Mouse (Mus musculus) MEL (cell line): Measurements from ENCODE around the gene Ttc24. TPM values are rescaled to one million over a fixed set of nuclear protein-coding genes. Genes with fewer than 3 reads are reported as not detected.

Experiments
- DNase-seq: peaks from one replicate; pipeline ENCODE4 v3.0.0; 2011; ENCODE audit warnings: low read depth, low spot score
- H3K27ac ChIP-seq: 2 replicates; pipeline ENCODE4 v1.5.1; 2012; ENCODE audit warnings: low read depth, mild to moderate bottlenecking, control low read depth, low read length, moderate library complexity; ENCODE audit not compliant: control insufficient read depth
- H3K27me3 ChIP-seq, 2 experiments: fragments of 150-350 bp in 1 of 2; sonication (generic) in 1 of 2; 2 replicates each; pipeline ENCODE4 v1.6.1; 2012; ENCODE audit warnings: low read length in 2 of 2, mild to moderate bottlenecking in 2 of 2, improper control_type of control experiment in 1 of 2, moderate library complexity in 1 of 2; ENCODE audit not compliant: insufficient read depth in 2 of 2, control insufficient read depth in 1 of 2
- H3K36me3 ChIP-seq, 2 experiments: 2 replicates each; pipeline ENCODE4 v1.6.1; 2012 to 2014; ENCODE audit warnings: low read length in 2 of 2, improper control_type of control experiment in 1 of 2, inconsistent platforms in 1 of 2, mild to moderate bottlenecking in 1 of 2; ENCODE audit not compliant: insufficient read depth in 2 of 2, control insufficient read depth in 1 of 2
- H3K4me1 ChIP-seq, 2 experiments: fragments of 150-350 bp in 1 of 2; sonication (generic) in 1 of 2; 2 replicates each; pipeline ENCODE4 v1.6.1; 2012; ENCODE audit warnings: low read length in 2 of 2, improper control_type of control experiment in 1 of 2, mild to moderate bottlenecking in 1 of 2; ENCODE audit not compliant: insufficient read depth in 2 of 2, control insufficient read depth in 1 of 2
- H3K4me3 ChIP-seq, 2 experiments: fragments of 150-350 bp in 1 of 2; sonication (generic) in 1 of 2; 2 replicates each; pipeline ENCODE4 v1.5.1; 2012; ENCODE audit warnings: low read depth in 2 of 2, low read length in 2 of 2, mild to moderate bottlenecking in 2 of 2, moderate library complexity in 2 of 2, control low read depth in 1 of 2, improper control_type of control experiment in 1 of 2; ENCODE audit not compliant: control insufficient read depth in 1 of 2, insufficient read depth in 1 of 2
- H3K79me2 ChIP-seq: 2 replicates; pipeline ENCODE4 v1.6.1; 2012; ENCODE audit warnings: mild to moderate bottlenecking, low read length, moderate library complexity; ENCODE audit not compliant: control insufficient read depth, poor library complexity, insufficient read depth
- H3K9ac ChIP-seq: 2 replicates; pipeline ENCODE4 v1.6.1; 2012; ENCODE audit warnings: low read depth, mild to moderate bottlenecking, control low read depth, low read length, moderate library complexity; ENCODE audit not compliant: control insufficient read depth, poor library complexity, severe bottlenecking
- H3K9me3 ChIP-seq: fragments of 150-350 bp; sonication (generic); replicated peaks from 2 replicates; pipeline ENCODE4 v1.6.1; 2012; ENCODE audit warnings: mild to moderate bottlenecking, low read length, improper control_type of control experiment, moderate library complexity; ENCODE audit not compliant: insufficient read depth
- BHLHE40 ChIP-seq: IDR thresholded peaks from 2 replicates; pipeline ENCODE4 v1.6.1; 2012; ENCODE audit warnings: low read depth, mild to moderate bottlenecking, inconsistent platforms, low read length, improper control_type of control experiment, borderline replicate concordance
- CHD2 ChIP-seq: IDR thresholded peaks from 2 replicates; pipeline ENCODE4 v1.6.1; 2011; ENCODE audit warnings: low read length, improper control_type of control experiment
- E2F4 ChIP-seq: IDR thresholded peaks from 2 replicates; pipeline ENCODE4 v1.6.1; 2011; ENCODE audit warnings: low read depth, low read length, improper control_type of control experiment, borderline replicate concordance
- ETS1 ChIP-seq: IDR thresholded peaks from 2 replicates; pipeline ENCODE4 v1.6.1; 2012; ENCODE audit warnings: low read depth, mild to moderate bottlenecking, inconsistent platforms, low read length, improper control_type of control experiment, moderate library complexity
- GABPA ChIP-seq: IDR thresholded peaks from 2 replicates; pipeline ENCODE4 v1.6.1; 2012; ENCODE audit warnings: low read depth, mild to moderate bottlenecking, inconsistent platforms, low read length, improper control_type of control experiment, moderate library complexity
- JUND ChIP-seq: IDR thresholded peaks from 2 replicates; pipeline ENCODE4 v1.6.1; 2011; ENCODE audit warnings: low read depth, mild to moderate bottlenecking, improper control_type of control experiment, low read length
- KAT2A ChIP-seq: conservative IDR thresholded peaks from 2 replicates; pipeline ENCODE4 v1.6.1; 2012; ENCODE audit warnings: low read depth, low read length, improper control_type of control experiment, inconsistent platforms
- MAFK ChIP-seq: IDR thresholded peaks from 2 replicates; pipeline ENCODE4 v1.6.1; 2011; ENCODE audit warnings: low read depth, mild to moderate bottlenecking, low read length, improper control_type of control experiment, borderline replicate concordance
- MAZ ChIP-seq: IDR thresholded peaks from 2 replicates; pipeline ENCODE4 v1.6.1; 2012; ENCODE audit warnings: low read depth, mild to moderate bottlenecking, inconsistent platforms, low read length, improper control_type of control experiment
- MEF2A ChIP-seq: IDR thresholded peaks from 2 replicates; pipeline ENCODE4 v1.6.1; 2014; ENCODE audit warnings: low read depth, mild to moderate bottlenecking, inconsistent platforms, low read length, improper control_type of control experiment; ENCODE audit not compliant: poor library complexity, insufficient replicate concordance, severe bottlenecking; ENCODE audit errors: extremely low read depth
- MYB ChIP-seq: IDR thresholded peaks from 2 replicates; pipeline ENCODE4 v1.6.1; 2011; ENCODE audit warnings: mild to moderate bottlenecking, low read depth, low read length, improper control_type of control experiment
- POLR2A ChIP-seq, 2 experiments: IDR thresholded peaks; 2 replicates each; pipeline ENCODE4 v1.6.1; 2011 to 2012; ENCODE audit warnings: low read length in 2 of 2, mild to moderate bottlenecking in 2 of 2, control low read depth in 1 of 2, improper control_type of control experiment in 1 of 2, low read depth in 1 of 2, moderate library complexity in 1 of 2; ENCODE audit not compliant: control insufficient read depth in 1 of 2, insufficient read depth in 1 of 2, poor library complexity in 1 of 2
- POLR2AphosphoS2 ChIP-seq: IDR thresholded peaks from 2 replicates; pipeline ENCODE4 v1.6.1; 2011; ENCODE audit warnings: low read length, improper control_type of control experiment
- RAD21 ChIP-seq: IDR thresholded peaks from 2 replicates; pipeline ENCODE4 v1.6.1; 2011; ENCODE audit warnings: mild to moderate bottlenecking, low read depth, low read length, improper control_type of control experiment
- SIN3A ChIP-seq: IDR thresholded peaks from 2 replicates; pipeline ENCODE4 v1.6.1; 2012; ENCODE audit warnings: low read length, improper control_type of control experiment, inconsistent platforms
- TBP ChIP-seq: IDR thresholded peaks from 2 replicates; pipeline ENCODE4 v1.8.0; 2011; ENCODE audit warnings: low read depth, low read length, improper control_type of control experiment
- TCF12 ChIP-seq: IDR thresholded peaks from 2 replicates; pipeline ENCODE4 v1.6.1; 2014; ENCODE audit warnings: low read depth, mild to moderate bottlenecking, inconsistent platforms, low read length, improper control_type of control experiment, moderate library complexity
- UBTF ChIP-seq: IDR thresholded peaks from 2 replicates; pipeline ENCODE4 v1.6.1; 2012; ENCODE audit warnings: low read depth, mild to moderate bottlenecking, inconsistent platforms, low read length, improper control_type of control experiment, moderate library complexity, borderline replicate concordance; ENCODE audit not compliant: insufficient read depth
- USF1 ChIP-seq: IDR thresholded peaks from 2 replicates; pipeline ENCODE4 v1.6.1; 2014; ENCODE audit warnings: low read depth, mild to moderate bottlenecking, inconsistent platforms, low read length, improper control_type of control experiment, moderate library complexity
- USF2 ChIP-seq, 2 experiments: IDR thresholded peaks; 2 replicates each; pipeline ENCODE4 v1.6.1; 2011 to 2012; ENCODE audit warnings: improper control_type of control experiment in 2 of 2, low read length in 2 of 2, borderline replicate concordance in 1 of 2, inconsistent platforms in 1 of 2, low read depth in 1 of 2, mild to moderate bottlenecking in 1 of 2; ENCODE audit not compliant: insufficient read depth in 1 of 2
- ZKSCAN1 ChIP-seq: IDR thresholded peaks from 2 replicates; pipeline ENCODE4 v1.6.1; 2012; ENCODE audit warnings: low read depth, mild to moderate bottlenecking, inconsistent platforms, low read length, improper control_type of control experiment, moderate library complexity
- ZMIZ1 ChIP-seq: IDR thresholded peaks from 2 replicates; pipeline ENCODE4 v1.6.1; 2012; ENCODE audit warnings: low read depth, mild to moderate bottlenecking, inconsistent platforms, low read length, improper control_type of control experiment, moderate library complexity
- ZNF384 ChIP-seq: IDR thresholded peaks from 2 replicates; pipeline ENCODE4 v1.6.1; 2012; ENCODE audit warnings: low read depth, mild to moderate bottlenecking, inconsistent platforms, low read length, improper control_type of control experiment
- polyA plus RNA-seq, 2 experiments: library from polyadenylated mRNA; stranded (reverse) in 1 of 2; unstranded in 1 of 2; fragments of >175 nt in 1 of 2; fragments of >200 nt in 1 of 2; gene quantifications; 2 replicates each; pipeline versions ENCODE4 v1.2.1 to v1.2.4; 2012; ENCODE audit warnings: low replicate concordance in 2 of 2, low read depth in 1 of 2; ENCODE audit not compliant: insufficient read length in 2 of 2, insufficient read depth in 1 of 2, missing spikeins in 1 of 2
- total RNA-seq: library from RNA; depleted of rRNA; stranded (reverse); fragments of 300-350 nt; gene quantifications from 2 replicates; pipeline ENCODE4 v1.2.3, GENCODE M21; 2012

The Ttc24 gene
- total and polyA plus RNA-seq, 3 experiments, result not detected

- Histone ChIP-seq H3K9me3 (no peaks in the 10 kb centered on the region), H3K36me3 (no peaks in the 10 kb centered on the region), H3K4me1 (no peaks in the 10 kb centered on the region), H3K4me3 (no peak overlapping the region), H3K79me2 (no peaks in the 10 kb centered on the region), H3K9ac (no peak overlapping the region), H3K27me3 (peaks cover 7 to 8% of the 10 kb centered on the region in 2 experiments), H3K27ac (no peak overlapping the region)
- DNase-seq, result no peak
- TF ChIP-seq POLR2AphosphoS2 (no peak), GABPA (no peak), MYB (no peak), KAT2A (no peak), ETS1 (no peak), ZNF384 (no peak), MAZ (no peak), ZKSCAN1 (no peak), MAFK (no peak), CHD2 (no peak), USF2 (IDR thresholded peaks at IDR 0.05; ENCODE audit: borderline replicate concordance in 1 of 2, insufficient read depth in 1 of 2, low read depth in 1 of 2, low read length in 2 of 2) (no peak), UBTF (no peak), MEF2A (no peak), RAD21 (no peak), E2F4 (no peak), TBP (no peak)
Observed at GRCm38 (mm10) chr3:88023192-88024074, 54.7 kb downstream of the Ttc24 start.

- DNase-seq, result no peak
- Histone ChIP-seq H3K27me3 (peaks cover 8 to 10% of the 10 kb centered on the region in 2 experiments), H3K9me3 (no peaks in the 10 kb centered on the region), H3K79me2 (no peaks in the 10 kb centered on the region), H3K4me1 (no peaks in the 10 kb centered on the region), H3K9ac (no peak overlapping the region), H3K36me3 (no peaks in the 10 kb centered on the region), H3K27ac (no peak overlapping the region), H3K4me3 (no peak overlapping the region)
- TF ChIP-seq ZMIZ1 (no peak), JUND (no peak), SIN3A (no peak), BHLHE40 (no peak), TCF12 (no peak), POLR2A (IDR thresholded peaks at IDR 0.05; ENCODE audit: control insufficient read depth in 1 of 2, insufficient read depth in 1 of 2, low read depth in 1 of 2, low read length in 2 of 2, poor library complexity in 1 of 2) (no peak), MAFK (no peak), KAT2A (no peak), TBP (no peak), MAZ (no peak), USF1 (no peak)
Observed at GRCm38 (mm10) chr3:88022322-88023191, 55.5 kb downstream of the Ttc24 start.
